Mouse (Mus musculus): ENCODE data around the gene Kcne1. TPM values are rescaled to one million over a fixed set of nuclear protein-coding genes. Genes with fewer than 3 reads are reported as not detected.
A peak's percentile ranks its signal among the peaks of the same experiment; 100 is the strongest.

Gene Kcne1
- polyA plus RNA-seq, 1 experiment from 2014 or later, result 0.34 TPM

DNA sequence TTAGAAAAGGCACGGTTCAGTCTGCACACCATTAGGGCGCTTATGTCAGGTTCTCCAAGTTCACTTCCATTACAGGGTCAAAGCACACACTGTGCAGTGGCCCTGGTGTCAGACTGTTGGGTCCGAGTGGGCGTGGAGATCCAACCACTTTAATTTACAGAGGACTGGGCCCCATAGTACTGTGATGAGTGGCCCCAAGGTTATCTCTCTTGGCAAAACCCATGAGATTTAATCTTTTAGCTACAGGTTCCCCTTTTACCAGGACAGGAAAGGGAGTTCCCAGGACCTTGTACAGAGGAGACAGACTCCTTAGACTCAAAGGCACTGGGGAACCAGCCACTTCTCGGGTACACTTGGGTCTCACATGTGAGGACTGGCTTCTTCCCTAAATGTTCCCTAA lies 3.9 kb downstream of the Kcne1 start:
- WGBS, result 77% methylated on average over 5 of the region's 5 CpGs
- H3K9ac ChIP-seq (replicated peaks; ENCODE audit: low read length), result no peak overlapping the region
- no peaks in the 10 kb centered on the region for H3K36me3 ChIP-seq (replicated peaks; ENCODE audit: control insufficient read depth, insufficient read depth, low read depth, low read length)

DNA sequence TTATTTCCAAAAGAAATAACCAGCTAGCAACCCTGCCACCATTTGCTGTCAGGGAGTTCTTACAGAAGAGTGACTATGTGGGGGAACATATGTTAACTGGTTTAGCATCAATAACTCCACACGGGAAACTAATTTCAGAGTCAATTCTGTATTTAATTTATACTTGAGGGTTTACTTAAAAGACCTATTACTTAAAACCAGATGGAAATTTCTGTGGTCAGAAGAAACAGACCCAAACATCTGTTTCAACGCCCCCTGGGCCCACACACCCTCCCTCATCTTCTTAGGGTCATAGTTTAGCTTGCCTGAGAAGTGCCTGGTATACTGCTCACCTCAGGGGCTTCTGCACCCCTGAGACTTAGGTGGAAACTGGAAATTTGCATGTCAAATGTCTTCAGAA lies 5.4 kb downstream of the Kcne1 start:
- 32% methylated on average over 2 of the region's 2 CpGs for WGBS
- no peaks in the 10 kb centered on the region for H3K36me3 ChIP-seq (replicated peaks; ENCODE audit: control insufficient read depth, insufficient read depth, low read depth, low read length)

More for the DNA sequence above, 3.9 kb downstream of the Kcne1 start:
- Histone ChIP-seq H3K9me3 (replicated peaks; ENCODE audit: control insufficient read depth, low read length) (no peaks in the 10 kb centered on the region), H3K4me3 (ENCODE audit: low read depth, low read length) (no peak overlapping the region), H3K27ac (replicated peaks; ENCODE audit: low read depth, low read length) (no peak overlapping the region), H3K4me2 (ENCODE audit: low read depth, low read length) (no peak overlapping the region), H3K4me1 (ENCODE audit: control insufficient read depth, insufficient read depth, low read length) (no peaks in the 10 kb centered on the region), H3K27me3 (ENCODE audit: control insufficient read depth, insufficient read depth, low read length) (no peaks in the 10 kb centered on the region)
- DNase-seq (ENCODE audit: low spot score), result no peak
- ATAC-seq (replicated peaks; ENCODE audit: insufficient number of reproducible peaks, low FRiP score, low TSS enrichment, low read depth), result no peak

DNA sequence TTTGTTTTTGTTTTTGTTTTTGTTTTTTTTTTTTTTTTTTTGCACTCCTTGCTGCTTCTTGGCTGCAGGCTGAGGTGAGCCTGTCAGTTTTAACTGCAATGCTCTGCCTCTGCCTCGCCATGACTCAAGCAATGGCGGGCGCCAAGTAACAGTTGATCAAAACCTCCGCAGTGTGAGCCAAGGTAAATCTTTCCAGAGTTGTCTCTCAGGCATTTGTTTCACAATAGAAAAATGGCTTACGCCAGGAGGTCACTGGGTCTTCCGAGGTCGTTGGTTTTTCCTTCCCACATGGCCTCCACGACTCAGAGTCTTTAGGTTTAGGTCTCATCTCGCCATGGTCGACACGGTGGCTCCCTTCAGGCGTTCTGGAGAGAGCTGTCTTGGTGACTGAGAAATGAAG lies 6.0 kb downstream of the Kcne1 start:
- Histone ChIP-seq H3K27me3 (ENCODE audit: control insufficient read depth, insufficient read depth, low read length) (no peaks in the 10 kb centered on the region), H3K4me1 (ENCODE audit: control insufficient read depth, insufficient read depth, low read length) (no peaks in the 10 kb centered on the region), H3K9me3 (replicated peaks; ENCODE audit: control insufficient read depth, low read length) (no peaks in the 10 kb centered on the region), H3K4me3 (ENCODE audit: low read depth, low read length) (no peak overlapping the region), H3K4me2 (ENCODE audit: low read depth, low read length) (no peak overlapping the region), H3K27ac (replicated peaks; ENCODE audit: low read depth, low read length) (no peak overlapping the region), H3K36me3 (replicated peaks; ENCODE audit: control insufficient read depth, insufficient read depth, low read depth, low read length) (no peaks in the 10 kb centered on the region), H3K9ac (replicated peaks; ENCODE audit: low read length) (no peak overlapping the region)
- ATAC-seq (replicated peaks; ENCODE audit: insufficient number of reproducible peaks, low FRiP score, low TSS enrichment, low read depth) (no peak), DNase-seq (ENCODE audit: low spot score) (no peak)
- WGBS, result 81% methylated on average over 12 of the region's 12 CpGs

More for the DNA sequence above, 5.4 kb downstream of the Kcne1 start:
- Histone ChIP-seq H3K9ac (replicated peaks; ENCODE audit: low read length) (no peak overlapping the region), H3K9me3 (replicated peaks; ENCODE audit: control insufficient read depth, low read length) (no peaks in the 10 kb centered on the region), H3K27ac (replicated peaks; ENCODE audit: low read depth, low read length) (no peak overlapping the region), H3K4me2 (ENCODE audit: low read depth, low read length) (no peak overlapping the region), H3K4me3 (ENCODE audit: low read depth, low read length) (no peak overlapping the region), H3K27me3 (ENCODE audit: control insufficient read depth, insufficient read depth, low read length) (no peaks in the 10 kb centered on the region), H3K4me1 (ENCODE audit: control insufficient read depth, insufficient read depth, low read length) (no peaks in the 10 kb centered on the region)
- ATAC-seq (replicated peaks; ENCODE audit: insufficient number of reproducible peaks, low FRiP score, low TSS enrichment, low read depth), result no peak
- DNase-seq (ENCODE audit: low spot score), result peak; percentile 67

DNA sequence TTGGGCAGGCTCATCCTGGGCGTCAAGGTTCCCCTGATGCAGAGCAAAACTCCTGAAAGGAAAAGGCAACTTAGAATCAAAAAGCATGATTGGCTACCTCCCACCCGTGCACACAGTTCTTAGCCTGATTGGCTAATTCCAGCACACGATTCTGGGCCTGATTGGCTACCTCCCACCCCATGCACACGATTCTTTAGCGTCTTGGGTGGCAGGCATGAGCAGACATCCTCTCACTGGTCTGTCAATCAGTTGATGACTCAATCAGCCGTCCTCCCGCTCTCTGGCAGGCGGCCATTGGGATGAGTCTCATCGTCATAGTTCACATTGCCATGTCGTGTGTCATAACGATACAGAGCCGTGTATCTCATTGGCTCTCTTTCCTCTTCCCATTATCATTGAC lies 10.3 kb downstream of the Kcne1 start:
- Histone ChIP-seq H3K27me3 (ENCODE audit: control insufficient read depth, insufficient read depth, low read length) (no peaks in the 10 kb centered on the region), H3K4me3 (ENCODE audit: low read depth, low read length) (no peak overlapping the region), H3K9ac (replicated peaks; ENCODE audit: low read length) (no peak overlapping the region), H3K4me1 (ENCODE audit: control insufficient read depth, insufficient read depth, low read length) (no peaks in the 10 kb centered on the region), H3K27ac (replicated peaks; ENCODE audit: low read depth, low read length) (no peak overlapping the region), H3K9me3 (replicated peaks; ENCODE audit: control insufficient read depth, low read length) (no peaks in the 10 kb centered on the region), H3K36me3 (replicated peaks; ENCODE audit: control insufficient read depth, insufficient read depth, low read depth, low read length) (no peaks in the 10 kb centered on the region), H3K4me2 (ENCODE audit: low read depth, low read length) (no peak overlapping the region)
- ATAC-seq (replicated peaks; ENCODE audit: insufficient number of reproducible peaks, low FRiP score, low TSS enrichment, low read depth) (no peak), DNase-seq (ENCODE audit: low spot score) (no peak)
- 88% methylated on average over 12 of the region's 12 CpGs for WGBS

DNA sequence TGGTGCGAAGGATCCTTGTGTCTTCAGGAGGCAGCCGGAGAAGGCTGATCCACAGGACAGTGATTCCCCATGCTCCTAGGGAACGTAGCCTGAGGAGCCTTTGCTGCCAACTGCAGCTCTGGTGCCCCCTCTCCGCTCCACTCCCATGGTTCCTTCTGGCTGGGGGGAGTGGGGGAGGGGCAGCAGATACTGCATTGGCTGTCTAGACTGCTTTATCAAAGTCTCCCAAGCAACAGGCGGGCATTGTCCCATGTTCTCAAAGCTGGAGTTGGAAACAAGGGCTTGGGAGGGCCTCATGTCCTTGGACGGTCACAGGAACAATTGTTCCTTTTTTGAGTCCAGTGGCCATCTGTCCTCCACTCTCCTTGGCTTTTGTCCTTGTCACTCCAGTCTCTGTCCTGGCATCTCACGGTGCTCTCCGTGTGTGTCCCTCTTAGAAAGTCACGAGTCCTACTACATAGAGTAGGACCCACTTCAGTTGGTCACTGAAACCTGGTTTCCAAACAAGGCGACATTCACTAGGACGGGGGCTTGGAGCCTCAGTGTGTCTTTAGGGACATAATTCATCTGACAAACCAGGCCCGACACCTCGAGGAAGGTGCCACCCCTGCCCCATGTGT lies 12.9 kb downstream of the Kcne1 start:
- 61% methylated on average over 13 of the region's 13 CpGs for WGBS
- Histone ChIP-seq H3K9me3 (replicated peaks; ENCODE audit: control insufficient read depth, low read length) (no peaks in the 10 kb centered on the region), H3K4me1 (ENCODE audit: control insufficient read depth, insufficient read depth, low read length) (no peaks in the 10 kb centered on the region), H3K4me2 (ENCODE audit: low read depth, low read length) (no peak overlapping the region), H3K27me3 (ENCODE audit: control insufficient read depth, insufficient read depth, low read length) (no peaks in the 10 kb centered on the region), H3K27ac (replicated peaks; ENCODE audit: low read depth, low read length) (no peak overlapping the region), H3K4me3 (ENCODE audit: low read depth, low read length) (no peak overlapping the region), H3K9ac (replicated peaks; ENCODE audit: low read length) (no peak overlapping the region), H3K36me3 (replicated peaks; ENCODE audit: control insufficient read depth, insufficient read depth, low read depth, low read length) (no peaks in the 10 kb centered on the region)
- no peak for DNase-seq (ENCODE audit: low spot score)
- no peak for ATAC-seq (replicated peaks; ENCODE audit: insufficient number of reproducible peaks, low FRiP score, low TSS enrichment, low read depth)

DNA sequence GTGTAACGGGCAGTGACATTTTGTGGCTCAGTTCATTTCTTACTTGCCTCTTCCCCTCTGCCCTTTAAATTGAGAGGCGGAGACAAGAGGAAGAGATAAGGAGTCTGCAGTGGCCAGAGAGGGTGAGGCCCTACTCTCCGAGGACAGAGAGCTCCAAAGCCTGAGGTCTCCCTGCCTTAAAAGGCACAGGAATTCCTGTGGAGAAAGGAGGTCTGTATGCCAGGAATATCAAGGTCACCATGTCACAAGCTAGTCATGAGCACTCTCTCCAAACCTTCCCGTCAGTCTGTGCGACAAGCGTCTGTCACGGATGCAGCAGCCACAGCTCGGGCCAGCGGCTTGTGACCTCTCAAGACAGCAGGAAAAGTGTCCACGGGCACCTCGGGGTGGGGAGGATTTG lies 14.1 kb downstream of the Kcne1 start:
- Histone ChIP-seq H3K36me3 (replicated peaks; ENCODE audit: control insufficient read depth, insufficient read depth, low read depth, low read length) (no peaks in the 10 kb centered on the region), H3K4me3 (ENCODE audit: low read depth, low read length) (no peak overlapping the region), H3K27ac (replicated peaks; ENCODE audit: low read depth, low read length) (no peak overlapping the region), H3K4me1 (ENCODE audit: control insufficient read depth, insufficient read depth, low read length) (no peaks in the 10 kb centered on the region; the same call in 1 of the 2 replicates), H3K27me3 (ENCODE audit: control insufficient read depth, insufficient read depth, low read length) (no peaks in the 10 kb centered on the region), H3K9ac (replicated peaks; ENCODE audit: low read length) (no peak overlapping the region), H3K9me3 (replicated peaks; ENCODE audit: control insufficient read depth, low read length) (no peaks in the 10 kb centered on the region), H3K4me2 (ENCODE audit: low read depth, low read length) (no peak overlapping the region)
- DNase-seq (ENCODE audit: low spot score) (no peak), ATAC-seq (replicated peaks; ENCODE audit: insufficient number of reproducible peaks, low FRiP score, low TSS enrichment, low read depth) (no peak)
- WGBS, result 54% methylated on average over 11 of the region's 11 CpGs

DNA sequence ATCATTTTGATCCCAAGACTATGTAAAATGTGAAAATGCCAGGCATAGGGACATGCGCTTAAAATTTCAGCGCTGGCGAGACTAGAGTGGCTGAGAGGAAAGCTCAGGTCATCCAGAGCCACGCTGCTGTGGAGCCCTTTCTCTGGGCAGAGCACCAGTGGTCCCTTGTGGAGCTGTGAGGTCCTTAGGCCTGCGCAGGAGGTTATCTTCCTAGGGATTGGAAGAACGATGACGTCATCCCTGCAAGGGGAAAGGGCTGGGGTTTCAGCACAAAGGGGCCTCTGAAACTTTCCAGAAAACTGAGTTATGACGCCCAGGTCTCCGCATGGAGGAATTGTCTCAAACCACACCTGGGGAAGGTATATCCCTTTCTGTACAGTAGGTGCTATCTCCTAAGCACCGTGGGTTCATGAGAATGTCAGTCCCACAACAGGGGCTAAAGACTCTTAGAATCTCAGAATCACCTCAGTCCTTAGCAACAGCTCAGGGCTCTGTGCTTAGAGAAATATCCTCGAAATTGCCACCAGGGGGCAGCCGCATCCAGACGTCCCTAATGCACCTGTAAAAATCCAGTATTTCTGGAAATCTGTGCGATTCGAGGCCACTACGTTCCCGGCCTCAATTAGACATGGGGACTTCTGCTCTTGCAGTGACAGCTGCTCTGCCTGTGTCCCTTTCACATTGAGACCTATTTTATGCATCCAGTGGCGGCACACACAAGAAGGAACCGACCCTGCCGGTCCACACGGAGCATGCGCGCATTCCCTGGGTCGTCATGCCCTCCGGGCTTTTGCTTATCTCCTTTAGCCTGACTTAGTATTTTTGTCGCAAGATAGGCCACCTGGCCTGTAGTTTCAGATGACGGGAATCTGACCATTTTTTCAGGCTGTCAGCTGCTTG lies 18.4 kb downstream of the Kcne1 start:
- no peaks in the 10 kb centered on the region for H3K27me3 ChIP-seq (ENCODE audit: control insufficient read depth, insufficient read depth, low read length)
- 27% methylated on average over 27 of the region's 27 CpGs for WGBS
- no peak overlapping the region for H3K9ac ChIP-seq (replicated peaks; ENCODE audit: low read length)
- 0 out of 2 replicates have a peak overlapping the region, but pooled peaks have one; percentile 2 for H3K4me2 ChIP-seq (ENCODE audit: low read depth, low read length)
- no peak overlapping the region for H3K4me3 ChIP-seq (ENCODE audit: low read depth, low read length)
- H3K27ac ChIP-seq (replicated peaks; ENCODE audit: low read depth, low read length), result no peak overlapping the region
- no peaks in the 10 kb centered on the region; the same call in 1 of the 2 replicates for H3K4me1 ChIP-seq (ENCODE audit: control insufficient read depth, insufficient read depth, low read length)
- peak; percentile 39; the same call in 1 of the 2 replicates for ATAC-seq (replicated peaks; ENCODE audit: insufficient number of reproducible peaks, low FRiP score, low TSS enrichment, low read depth)
- H3K36me3 ChIP-seq (replicated peaks; ENCODE audit: control insufficient read depth, insufficient read depth, low read depth, low read length), result no peaks in the 10 kb centered on the region
- no peaks in the 10 kb centered on the region for H3K9me3 ChIP-seq (replicated peaks; ENCODE audit: control insufficient read depth, low read length)
- peak; percentile 90 for DNase-seq (ENCODE audit: low spot score)

DNA sequence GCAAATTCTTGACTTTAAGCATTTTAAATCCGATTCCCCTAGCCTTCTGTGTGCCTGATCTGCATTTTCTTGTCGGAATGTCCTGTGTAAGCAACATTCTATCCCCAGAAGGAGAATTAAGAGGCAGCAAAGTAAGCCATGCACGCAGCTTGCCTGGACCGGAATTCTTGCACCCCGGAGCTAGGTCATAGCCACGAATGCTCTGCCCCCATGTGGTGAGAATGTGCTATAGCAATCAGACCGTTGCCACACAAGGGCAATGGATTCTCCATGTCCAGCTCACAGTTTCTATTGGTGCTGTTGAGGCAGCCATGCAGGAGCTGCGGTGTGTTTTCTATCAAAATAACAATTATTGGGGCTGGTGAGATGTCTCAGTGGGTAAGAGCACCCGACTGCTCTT lies 23.0 kb downstream of the Kcne1 start:
- no peak overlapping the region for H3K4me3 ChIP-seq (ENCODE audit: low read depth, low read length)
- no peak for ATAC-seq (replicated peaks; ENCODE audit: insufficient number of reproducible peaks, low FRiP score, low TSS enrichment, low read depth)
- peak; percentile 93 for DNase-seq (ENCODE audit: low spot score)
- no peaks in the 10 kb centered on the region for H3K9me3 ChIP-seq (replicated peaks; ENCODE audit: control insufficient read depth, low read length)
- H3K27me3 ChIP-seq (ENCODE audit: control insufficient read depth, insufficient read depth, low read length), result no peaks in the 10 kb centered on the region
- H3K27ac ChIP-seq (replicated peaks; ENCODE audit: low read depth, low read length), result no peak overlapping the region
- H3K9ac ChIP-seq (replicated peaks; ENCODE audit: low read length), result no peak overlapping the region
- H3K36me3 ChIP-seq (replicated peaks; ENCODE audit: control insufficient read depth, insufficient read depth, low read depth, low read length), result no peaks in the 10 kb centered on the region
- H3K4me2 ChIP-seq (ENCODE audit: low read depth, low read length), result no peak overlapping the region
- H3K4me1 ChIP-seq (ENCODE audit: control insufficient read depth, insufficient read depth, low read length), result no peaks in the 10 kb centered on the region; the same call in 1 of the 2 replicates
- WGBS, result 4% methylated on average over 9 of the region's 9 CpGs
